Comparison of ENCODE assay signal across 1 mouse cellular context in the genomic region with DNA sequence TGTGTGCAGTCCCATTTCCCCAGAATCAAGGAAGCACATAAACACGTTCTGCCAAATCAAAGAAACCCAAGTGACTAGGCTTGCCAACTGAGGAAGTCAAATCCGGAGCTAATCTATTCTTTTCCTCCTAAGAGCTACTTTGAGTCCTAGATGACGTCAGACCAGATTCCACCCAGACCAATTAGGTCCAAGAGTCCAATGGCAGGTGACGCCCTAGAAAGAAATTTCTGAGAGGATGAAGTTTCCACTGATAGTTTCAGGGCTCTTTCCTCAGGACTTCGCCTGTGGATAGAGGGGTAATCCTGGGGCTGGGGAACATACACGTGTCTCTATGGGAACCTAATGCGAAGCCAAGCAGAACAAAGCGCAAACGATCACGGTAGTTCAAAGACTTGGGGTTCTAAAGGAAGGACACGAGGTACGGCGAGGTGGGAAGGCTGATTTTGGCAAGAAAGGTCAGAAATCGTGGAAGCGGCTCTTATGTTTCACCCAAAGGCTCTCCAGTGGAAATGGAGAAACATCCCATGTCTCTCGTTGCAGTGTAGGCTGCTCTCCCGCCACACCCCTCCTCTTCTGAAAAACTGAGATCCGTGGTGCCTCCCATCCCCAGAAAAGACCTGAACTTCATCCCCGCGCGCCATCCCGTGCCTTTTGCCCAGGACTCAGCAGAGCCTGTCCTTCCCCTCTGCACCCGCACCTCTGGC.
TF ChIP-seq lines count a peak whose summit lies in the region.

No protein-coding gene starts in this region.

TF ChIP-seq in CH12.LX, 34 proteins besides CTCF, POLR2A, EP300 and RAD21 (continued from another document):
- TF ChIP-seq JUN (IDR thresholded peaks at IDR 0.05; ENCODE audit: insufficient read depth, low read depth, low read length), result peak; percentile 70
- no peak for TF ChIP-seq ZNF384 (IDR thresholded peaks at IDR 0.05; ENCODE audit: low read depth, low read length)
- peak; percentile 62 for TF ChIP-seq MAX (IDR thresholded peaks at IDR 0.05; ENCODE audit: low read length)
- peak; percentile 93 for TF ChIP-seq MXI1 (IDR thresholded peaks at IDR 0.05; ENCODE audit: low read depth, low read length)
- peak; percentile 45; the same call in 1 of the 2 replicates for TF ChIP-seq BHLHE40 (IDR thresholded peaks at IDR 0.05; ENCODE audit: low read depth, low read length)
- TF ChIP-seq POLR2AphosphoS2 (IDR thresholded peaks at IDR 0.05; ENCODE audit: low read depth, low read length), result no peak
- no peak for TF ChIP-seq MAFK (IDR thresholded peaks at IDR 0.05; ENCODE audit: insufficient replicate concordance, low read length)
- TF ChIP-seq E2F4 (IDR thresholded peaks at IDR 0.05; ENCODE audit: insufficient replicate concordance, low read depth, low read length), result peak; percentile 51; the same call in 1 of the 2 replicates
